ENCODE assay signal across 31 mouse cellular contexts in the genomic region with DNA sequence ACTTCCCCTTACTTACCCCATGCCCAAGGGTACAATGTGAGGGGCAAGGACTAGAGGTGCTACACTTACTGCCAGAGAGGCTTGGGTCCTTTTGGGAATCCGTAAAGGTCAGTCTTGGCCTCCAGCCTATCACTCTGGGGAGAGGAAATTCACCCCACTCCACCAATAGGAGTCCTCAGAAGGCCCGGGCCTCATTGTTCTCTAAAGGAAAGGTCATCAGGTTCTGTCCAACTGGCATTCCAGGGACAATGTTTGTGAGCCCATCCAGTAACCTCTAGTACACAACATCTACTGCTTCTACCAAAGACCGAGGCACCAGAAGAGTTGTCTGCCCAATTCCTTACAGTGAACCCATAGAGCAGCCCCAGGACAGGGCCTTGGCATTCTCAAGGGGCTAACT. TPM values are rescaled to one million over a fixed set of nuclear protein-coding genes. Genes with fewer than 3 reads are reported as not detected.
"Had no signal": no experiment of that assay in that cellular context is flagged by ENCODE, and none has a peak within 500 bp of the region (broad histone marks: within the 10 kb centered on the region; RNA-seq: fewer than 3 reads in every experiment).

Tex38 (minus strand) TSS at position 101 of the 400 bp plus-strand sequence.

- H3K36me3 ChIP-seq: forebrain, embryonic 12.5 days had no signal

- H3K27me3 ChIP-seq: embryonic facial prominence, embryonic 12.5 days; embryonic facial prominence, embryonic 13.5 days; embryonic facial prominence, embryonic 15.5 days; forebrain, embryonic 12.5 days; forebrain, embryonic 13.5 days; forebrain, embryonic 15.5 days had no signal

- H3K9me3 ChIP-seq: embryonic facial prominence, embryonic 10.5 days; embryonic facial prominence, embryonic 12.5 days; embryonic facial prominence, embryonic 13.5 days; embryonic facial prominence, embryonic 15.5 days; forebrain, embryonic 10.5 days; forebrain, embryonic 12.5 days; forebrain, embryonic 13.5 days; forebrain, embryonic 15.5 days had no signal

- H3K27ac ChIP-seq: embryonic facial prominence, embryonic 10.5 days; embryonic facial prominence, embryonic 12.5 days; embryonic facial prominence, embryonic 13.5 days; embryonic facial prominence, embryonic 15.5 days; forebrain, embryonic 10.5 days; forebrain, embryonic 12.5 days; forebrain, embryonic 13.5 days; forebrain, embryonic 15.5 days had no signal

- H3K4me3 ChIP-seq: embryonic facial prominence, embryonic 10.5 days; embryonic facial prominence, embryonic 12.5 days; embryonic facial prominence, embryonic 13.5 days; embryonic facial prominence, embryonic 15.5 days; erythroblast, embryonic 14.5 days; forebrain, embryonic 10.5 days; forebrain, embryonic 12.5 days; forebrain, embryonic 13.5 days; forebrain, embryonic 15.5 days; heart, adult 2 months had no signal

- H3K9ac ChIP-seq: embryonic facial prominence, embryonic 12.5 days; embryonic facial prominence, embryonic 13.5 days; embryonic facial prominence, embryonic 15.5 days; forebrain, embryonic 12.5 days; forebrain, embryonic 13.5 days; forebrain, embryonic 15.5 days; forebrain, postnatal 0 days had no signal

- DNase-seq: cerebellum, adult 18-20 months; cerebellum, adult 2 months; cerebellum, adult 8-10 months; cerebellum, adult 9-10 months; cerebellum, adult 9-11 months; cerebellum, postnatal 10 days; cerebellum, postnatal 14 days; cerebellum, postnatal 25 days; cerebellum, postnatal 36 days; embryo, embryonic 11 days; forebrain, postnatal 0 days; gastrocnemius, postnatal 10 days; gastrocnemius, postnatal 25 days; gastrocnemius, postnatal 36 days; heart, adult 11 months; heart, adult 18-20 months; heart, adult 2 months had no signal

- ATAC-seq: forebrain, embryonic 13.5 days; forebrain, embryonic 14.5 days; forebrain, embryonic 15.5 days; forebrain, embryonic 16.5 days; forebrain, postnatal 0 days had no signal

- H3K4me2 ChIP-seq: embryonic facial prominence, embryonic 12.5 days; embryonic facial prominence, embryonic 13.5 days; embryonic facial prominence, embryonic 15.5 days; forebrain, embryonic 12.5 days; forebrain, embryonic 13.5 days; forebrain, embryonic 15.5 days had no signal

RNA-seq across cellular contexts. Expression of gene Tex38, which starts in this region (rescaled TPM):
- total RNA-seq: granulocyte monocyte progenitor cell, adult 5-6 weeks had no signal
- polyA plus RNA-seq: embryonic facial prominence, embryonic 11.5 days; embryonic facial prominence, embryonic 14.5 days; erythroblast, embryonic 14.5 days; forebrain, embryonic 13.5 days; forebrain, embryonic 14.5 days had no signal
